Mouse (Mus musculus) hindbrain, embryonic 10.5 days (tissue): Measurements from ENCODE around the gene Tspan9. TPM values are rescaled to one million over a fixed set of nuclear protein-coding genes. Genes with fewer than 3 reads are reported as not detected.

Source experiments
- DNase-seq: peaks from one replicate; pipeline ENCODE4 v3.0.0-alpha.2; 2017; ENCODE audit warnings: low spot score
- H3K27ac ChIP-seq: fragments of 300-500 bp; sonication (generic); 2 replicates; pipeline ENCODE4 v1.5.1; 2016; ENCODE audit warnings: mild to moderate bottlenecking, moderate library complexity
- H3K27me3 ChIP-seq: fragments of 300-500 bp; sonication (generic); 2 replicates; pipeline ENCODE4 v1.6.1; 2016; ENCODE audit warnings: mild to moderate bottlenecking; ENCODE audit not compliant: poor library complexity, insufficient read depth, severe bottlenecking
- H3K36me3 ChIP-seq: fragments of 300-500 bp; sonication (generic); 2 replicates; pipeline ENCODE4 v1.6.1; 2016; ENCODE audit warnings: mild to moderate bottlenecking, moderate library complexity
- H3K4me1 ChIP-seq: fragments of 300-500 bp; sonication (generic); replicated peaks from 2 replicates; pipeline ENCODE4 v1.6.1; 2016; ENCODE audit warnings: mild to moderate bottlenecking
- H3K4me3 ChIP-seq: fragments of 300-500 bp; sonication (generic); 2 replicates; pipeline ENCODE4 v1.5.1; 2016; ENCODE audit warnings: mild to moderate bottlenecking, moderate library complexity
- H3K9me3 ChIP-seq: fragments of 300-500 bp; sonication (generic); 2 replicates; pipeline ENCODE4 v1.6.1; 2016; ENCODE audit warnings: mild to moderate bottlenecking, moderate library complexity
- WGBS: fragments of 180-500 bp; shearing (Covaris S2); methylation state at CpG from one replicate; pipeline ENCODE4 v1.1.7; 2016; 5-methylcytosine and 5-hydroxymethylcytosine counted together
- polyA plus RNA-seq: library from polyadenylated mRNA; unstranded; fragments of >200 nt; fragmentation: Nextera tagmentation; extraction: Ambion mirVana; gene quantifications from 2 replicates; pipeline ENCODE4 v1.2.1, GENCODE M21; 2016

Gene Tspan9
- polyA plus RNA-seq, 1 experiment from 2014 or later = 65.7 TPM

GRCm38 (mm10) chr6:128145765-128146164, 2.4 kb upstream of the Tspan9 start:
- peak; percentile 42 for DNase-seq
- Histone ChIP-seq H3K27ac (no peak overlapping the region), H3K9me3 (no peaks in the 10 kb centered on the region), H3K4me1 (peaks cover 33% of the 10 kb centered on the region), H3K4me3 (no peak overlapping the region), H3K36me3 (no peaks in the 10 kb centered on the region), H3K27me3 (peaks cover 20% of the 10 kb centered on the region)
- WGBS = 59% methylated on average over 6 of the region's 6 CpGs

- Histone ChIP-seq H3K9me3 (no peaks in the 10 kb centered on the region), H3K36me3 (no peaks in the 10 kb centered on the region; the same call in 1 of the 2 replicates), H3K27ac (peak overlapping the region; percentile 93), H3K4me1 (peaks cover 36% of the 10 kb centered on the region), H3K27me3 (peaks cover 20% of the 10 kb centered on the region), H3K4me3 (peak overlapping the region; percentile 73)
- DNase-seq = peak; percentile 55
- WGBS = 2% methylated on average over 20 of the region's 20 CpGs
These were observed 770 bp downstream of the Tspan9 start for GRCm38 (mm10) chr6:128142369-128143278.

- no peak overlapping the region for H3K27ac ChIP-seq
- WGBS = 65% methylated on average over 6 of the region's 6 CpGs
These were observed 2.7 kb downstream of the Tspan9 start for GRCm38 (mm10) chr6:128140724-128141123.

GRCm38 (mm10) chr6:128137855-128138254, 5.5 kb downstream of the Tspan9 start:
- H3K27me3 ChIP-seq = peaks cover 5% of the 10 kb centered on the region; the same call in 1 of the 2 replicates
- DNase-seq = no peak
- H3K36me3 ChIP-seq = no peaks in the 10 kb centered on the region; the same call in 1 of the 2 replicates
- H3K4me1 ChIP-seq = peaks cover 52% of the 10 kb centered on the region
- no peaks in the 10 kb centered on the region for H3K9me3 ChIP-seq
- 97% methylated on average over 4 of the region's 4 CpGs for WGBS
- H3K4me3 ChIP-seq = no peak overlapping the region
- H3K27ac ChIP-seq = no peak overlapping the region

More at GRCm38 (mm10) chr6:128140724-128141123, 2.7 kb downstream of the Tspan9 start:
- Histone ChIP-seq H3K36me3 (no peaks in the 10 kb centered on the region; the same call in 1 of the 2 replicates), H3K9me3 (no peaks in the 10 kb centered on the region), H3K4me3 (no peak overlapping the region), H3K27me3 (peaks cover 20% of the 10 kb centered on the region), H3K4me1 (peaks cover 47% of the 10 kb centered on the region)
- DNase-seq = no peak

- H3K9me3 ChIP-seq = no peaks in the 10 kb centered on the region
- H3K36me3 ChIP-seq = no peaks in the 10 kb centered on the region; the same call in 1 of the 2 replicates
- H3K27ac ChIP-seq = no peak overlapping the region
- no peak overlapping the region for H3K4me3 ChIP-seq
- 84% methylated on average over 3 of the region's 3 CpGs for WGBS
- no peak for DNase-seq
- no peaks in the 10 kb centered on the region; the same call in 1 of the 2 replicates for H3K27me3 ChIP-seq
- peaks cover 51% of the 10 kb centered on the region for H3K4me1 ChIP-seq
These were observed 6.7 kb downstream of the Tspan9 start for GRCm38 (mm10) chr6:128136654-128137053.

- Histone ChIP-seq H3K4me3 (no peak overlapping the region), H3K27me3 (no peaks in the 10 kb centered on the region), H3K9me3 (no peaks in the 10 kb centered on the region), H3K36me3 (no peaks in the 10 kb centered on the region; the same call in 1 of the 2 replicates), H3K27ac (peak overlapping the region; percentile 66), H3K4me1 (peaks cover 57% of the 10 kb centered on the region)
- WGBS = 46% methylated on average over 5 of the region's 5 CpGs
- no peak for DNase-seq
These were observed 7.9 kb downstream of the Tspan9 start for GRCm38 (mm10) chr6:128135459-128135858.

GRCm38 (mm10) chr6:128135006-128135405, 8.4 kb downstream of the Tspan9 start:
- WGBS = 74% methylated on average over 5 of the region's 5 CpGs
- Histone ChIP-seq H3K9me3 (no peaks in the 10 kb centered on the region), H3K4me1 (peaks cover 60% of the 10 kb centered on the region)

GRCm38 (mm10) chr6:128134196-128134924, 9.0 kb downstream of the Tspan9 start:
- DNase-seq = no peak
- Histone ChIP-seq H3K27me3 (no peaks in the 10 kb centered on the region), H3K4me1 (peaks cover 65% of the 10 kb centered on the region), H3K27ac (peak overlapping the region; percentile 75), H3K36me3 (no peaks in the 10 kb centered on the region; the same call in 1 of the 2 replicates), H3K9me3 (no peaks in the 10 kb centered on the region), H3K4me3 (no peak overlapping the region)
- WGBS = 29% methylated on average over 8 of the region's 8 CpGs

More at GRCm38 (mm10) chr6:128135006-128135405, 8.4 kb downstream of the Tspan9 start:
- no peaks in the 10 kb centered on the region for H3K27me3 ChIP-seq
- no peaks in the 10 kb centered on the region; the same call in 1 of the 2 replicates for H3K36me3 ChIP-seq
- 0 out of 2 replicates have a peak overlapping the region, but pooled peaks have one; percentile 75 for H3K27ac ChIP-seq
- H3K4me3 ChIP-seq = no peak overlapping the region
- DNase-seq = no peak

GRCm38 (mm10) chr6:128133679-128134191, 9.7 kb downstream of the Tspan9 start:
- peak overlapping the region; percentile 75 for H3K27ac ChIP-seq
- no peak overlapping the region for H3K4me3 ChIP-seq
- H3K4me1 ChIP-seq = peaks cover 71% of the 10 kb centered on the region
- WGBS = 72% methylated on average over 10 of the region's 10 CpGs
- H3K36me3 ChIP-seq = no peaks in the 10 kb centered on the region
- DNase-seq = no peak
- H3K27me3 ChIP-seq = no peaks in the 10 kb centered on the region
- no peaks in the 10 kb centered on the region for H3K9me3 ChIP-seq

- no peak for DNase-seq
These were observed 10.8 kb downstream of the Tspan9 start for GRCm38 (mm10) chr6:128132581-128132980.

GRCm38 (mm10) chr6:128131390-128131789, 12.0 kb downstream of the Tspan9 start:
- H3K4me3 ChIP-seq = no peak overlapping the region
- peak overlapping the region; percentile 73 for H3K27ac ChIP-seq
- H3K4me1 ChIP-seq = peaks cover 88% of the 10 kb centered on the region
- DNase-seq = no peak
- H3K9me3 ChIP-seq = no peaks in the 10 kb centered on the region
- WGBS = 56% methylated on average over 2 of the region's 2 CpGs
- no peaks in the 10 kb centered on the region for H3K36me3 ChIP-seq
- no peaks in the 10 kb centered on the region for H3K27me3 ChIP-seq

More at GRCm38 (mm10) chr6:128132581-128132980, 10.8 kb downstream of the Tspan9 start:
- no peaks in the 10 kb centered on the region for H3K36me3 ChIP-seq
- H3K4me3 ChIP-seq = no peak overlapping the region
- H3K27ac ChIP-seq = 0 out of 2 replicates have a peak overlapping the region, but pooled peaks have one; percentile 23
- 88% methylated on average over 6 of the region's 6 CpGs for WGBS
- H3K9me3 ChIP-seq = no peaks in the 10 kb centered on the region
- peaks cover 82% of the 10 kb centered on the region for H3K4me1 ChIP-seq
- H3K27me3 ChIP-seq = no peaks in the 10 kb centered on the region

- 73% methylated on average over 4 of the region's 4 CpGs for WGBS
- Histone ChIP-seq H3K36me3 (no peaks in the 10 kb centered on the region), H3K4me1 (peaks cover 81% of the 10 kb centered on the region), H3K9me3 (no peaks in the 10 kb centered on the region), H3K27ac (peak overlapping the region; percentile 66), H3K4me3 (no peak overlapping the region), H3K27me3 (no peaks in the 10 kb centered on the region)
- DNase-seq = no peak
These were observed 12.7 kb downstream of the Tspan9 start for GRCm38 (mm10) chr6:128130686-128131085.
